Comparison of ENCODE assay signal across 8 mouse cellular contexts in the genomic region with DNA sequence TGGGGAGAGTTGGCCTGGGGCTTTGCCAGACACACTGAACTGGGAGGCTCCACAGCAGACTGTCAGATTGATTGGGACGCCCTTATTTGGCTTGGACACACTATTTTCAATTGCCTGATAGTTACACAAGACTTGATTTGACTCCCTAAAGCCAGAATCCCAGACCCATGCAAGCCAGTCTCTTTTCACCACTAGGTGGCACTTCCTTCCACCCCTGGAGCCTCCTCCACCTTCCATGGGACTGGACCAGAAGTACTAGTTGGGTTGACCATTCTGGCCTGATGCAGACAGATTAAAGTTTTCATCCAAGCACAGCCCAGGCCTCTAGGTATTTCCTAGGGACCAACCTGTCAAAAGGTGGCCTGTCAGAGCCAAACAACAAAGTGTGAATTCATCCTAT. TPM values are rescaled to one million over a fixed set of nuclear protein-coding genes. Genes with fewer than 3 reads are reported as not detected.
A peak's percentile ranks its signal among the peaks of the same experiment; 100 is the strongest.
DNase-seq lines count a peak whose midpoint lies in the region; ATAC-seq lines count a peak whose summit lies in the region.

No protein-coding gene starts in this region.

- no peak overlapping the region for H3K27ac ChIP-seq in midbrain, embryonic 14.5 days (replicated peaks; ENCODE audit: low read depth, low read length)
- H3K27ac ChIP-seq in midbrain, embryonic 16.5 days (ENCODE audit: low read length) = no peak overlapping the region

- H3K27me3 ChIP-seq in midbrain, embryonic 14.5 days (ENCODE audit: control insufficient read depth, insufficient read depth, low read length) = no peaks in the 10 kb centered on the region
- no peaks in the 10 kb centered on the region for H3K27me3 ChIP-seq in midbrain, embryonic 16.5 days (ENCODE audit: control insufficient read depth, insufficient read depth, low read depth, low read length)

- H3K4me1 ChIP-seq in midbrain, embryonic 14.5 days (ENCODE audit: control insufficient read depth, insufficient read depth, low read length) = no peaks in the 10 kb centered on the region
- no peaks in the 10 kb centered on the region for H3K4me1 ChIP-seq in midbrain, embryonic 16.5 days (ENCODE audit: control insufficient read depth, insufficient read depth, low read length)

- 66% methylated on average over 1 of the region's 1 CpGs for WGBS in midbrain, embryonic 14.5 days
- 47% methylated on average over 1 of the region's 1 CpGs for WGBS in midbrain, embryonic 16.5 days

- H3K4me3 ChIP-seq in midbrain, embryonic 14.5 days (replicated peaks; ENCODE audit: low read depth, low read length) = no peak overlapping the region
- no peak overlapping the region for H3K4me3 ChIP-seq in midbrain, embryonic 16.5 days (ENCODE audit: low read depth, low read length)

- H3K4me2 ChIP-seq in midbrain, embryonic 14.5 days (ENCODE audit: low read length) = no peak overlapping the region
- H3K4me2 ChIP-seq in midbrain, embryonic 16.5 days (ENCODE audit: low read length) = no peak overlapping the region

- ATAC-seq in frontal cortex, adult (ENCODE audit: low TSS enrichment) = peak; percentile 65
- no peak for ATAC-seq in midbrain, embryonic 14.5 days (ENCODE audit: low FRiP score, low TSS enrichment)
- no peak for ATAC-seq in midbrain, embryonic 16.5 days

- H3K36me3 ChIP-seq in midbrain, embryonic 14.5 days (ENCODE audit: control insufficient read depth, insufficient read depth, low read length) = no peaks in the 10 kb centered on the region
- H3K36me3 ChIP-seq in midbrain, embryonic 16.5 days (ENCODE audit: control insufficient read depth, insufficient read depth, low read length) = no peaks in the 10 kb centered on the region

- no peaks in the 10 kb centered on the region for H3K9me3 ChIP-seq in midbrain, embryonic 14.5 days (ENCODE audit: control insufficient read depth, low read length)
- H3K9me3 ChIP-seq in midbrain, embryonic 16.5 days (replicated peaks; ENCODE audit: control insufficient read depth, low read length, poor library complexity, severe bottlenecking) = no peaks in the 10 kb centered on the region

- no peak overlapping the region for H3K9ac ChIP-seq in midbrain, embryonic 14.5 days (replicated peaks; ENCODE audit: low read length)
- H3K9ac ChIP-seq in midbrain, embryonic 16.5 days (ENCODE audit: low read depth, low read length) = no peak overlapping the region

- DNase-seq in frontal cortex, postnatal 25 days (ENCODE audit: low spot score in 2 of 2) = no peak
- peak; percentile 49 for DNase-seq in midbrain, embryonic 14.5 days
- peak; percentile 36 to 39 for DNase-seq in cerebellum, postnatal 14 days
- DNase-seq in lung, adult 18-20 months = peak; percentile 57 to 70
- no peak for DNase-seq in right cerebral cortex, postnatal 10 days (ENCODE audit: low spot score in 2 of 2)
- no peak for DNase-seq in testis, postnatal 10 days (ENCODE audit: low spot score)

RNA-seq across cellular contexts. Expression of gene Clic6, which starts 58.7 kb away (rescaled TPM):
- polyA plus RNA-seq in midbrain, embryonic 14.5 days (2014; fragmentation: Nextera tagmentation; extraction: Ambion mirVana) = 0.91 TPM in 1 of 2 replicates, not detected in the other
- polyA plus RNA-seq in midbrain, embryonic 16.5 days (2015; fragmentation: Nextera tagmentation; extraction: Ambion mirVana) = 2.7 and 3.2 TPM in 2 replicates

Comparison
In these comparisons a context has a peak if more than half of its experiments do, and no peak if none do; other contexts are left out.
1. DNase-seq: peak in midbrain, embryonic 14.5 days (single experiment), cerebellum, postnatal 14 days (2 of 2) and lung, adult 18-20 months (2 of 2); none in frontal cortex, postnatal 25 days (0 of 2), right cerebral cortex, postnatal 10 days (0 of 2) and testis, postnatal 10 days (single experiment).